Mouse (Mus musculus): ENCODE measurements around the gene Zc3h14.

DNA sequence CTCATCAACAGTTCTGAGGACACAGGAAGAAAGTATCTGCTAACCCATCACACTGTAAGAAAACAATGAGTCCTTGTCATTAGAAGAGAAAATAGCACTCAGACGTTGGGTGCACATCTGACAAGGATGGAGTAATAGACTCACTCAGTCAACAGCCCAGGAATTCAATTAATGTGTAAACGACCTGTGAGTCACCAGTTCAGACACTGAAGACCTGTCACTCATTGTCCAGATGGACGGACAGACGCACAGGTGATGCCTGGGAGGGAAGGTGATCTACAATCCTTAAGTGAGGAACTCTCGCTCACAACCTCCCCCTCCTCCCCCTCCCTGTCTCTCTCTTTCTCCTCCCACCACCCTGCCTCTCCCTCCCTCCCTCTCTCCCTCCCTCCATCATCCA is 21.8 kb upstream of the Zc3h14 start:
- TF ChIP-seq POLR2A (IDR thresholded peaks at IDR 0.05; ENCODE audit: low read depth, low read length) (no peak), CTCF (conservative IDR thresholded peaks at IDR 0.05; ENCODE audit: insufficient read depth, insufficient read length, low read depth, low read length) (no peak)

Data from kidney, adult 2 months (tissue).